Mouse (Mus musculus) myocyte (in vitro differentiated cells): ENCODE measurements at regions not wholly inside any gene's neighbourhood (a gene's known extent, or its start where the extent isn't known, plus 50 kb on each side); places are given as distances from the start of the nearest gene placed in this dataset.
"Not testable (repeated sequence)": the region's sequence is repeated elsewhere in the genome, so short reads cannot be mapped to it uniquely, and the experiment has no call there.

Experiments used
- H3K27me3 ChIP-seq: one replicate; pipeline ENCODE4 v1.6.1; 2011; ENCODE audit not compliant: control insufficient read depth, insufficient read depth, insufficient read length
- H3K36me3 ChIP-seq: one replicate; pipeline ENCODE4 v1.6.1; 2011; ENCODE audit not compliant: control insufficient read depth, insufficient read depth
- H3K4me2 ChIP-seq: one replicate; pipeline ENCODE4 v1.6.1; 2011; ENCODE audit warnings: low read depth, control low read depth
- H3K4me3 ChIP-seq: one replicate; pipeline ENCODE4 v1.5.1; 2011; ENCODE audit warnings: mild to moderate bottlenecking, control low read depth, moderate library complexity
- H3K79me2 ChIP-seq: one replicate; pipeline ENCODE4 v1.6.1; 2011; ENCODE audit not compliant: control insufficient read depth, insufficient read depth
- H3ac ChIP-seq: one replicate; pipeline ENCODE4 v1.6.1; 2011; ENCODE audit not compliant: control insufficient read depth, insufficient read length
- CEBPB ChIP-seq: IDR thresholded peaks from 2 replicates; pipeline ENCODE4 v1.6.1; 2011; ENCODE audit warnings: mild to moderate bottlenecking, moderate library complexity; ENCODE audit not compliant: poor library complexity, insufficient read depth, severe bottlenecking
- E2F4 ChIP-seq: IDR thresholded peaks from one replicate; pipeline ENCODE4 v1.6.1; 2011; ENCODE audit warnings: mild to moderate bottlenecking, control low read depth, moderate library complexity; ENCODE audit not compliant: insufficient read depth
- MAX ChIP-seq: IDR thresholded peaks from one replicate; pipeline ENCODE4 v1.6.1; 2011; ENCODE audit warnings: low read depth, mild to moderate bottlenecking, control low read depth
- MYOD1 ChIP-seq, 3 experiments: IDR thresholded peaks; one replicate each; pipeline ENCODE4 v1.6.1; 2011; ENCODE audit warnings: control low read depth in 2 of 3, low read depth in 2 of 3, mild to moderate bottlenecking in 2 of 3, moderate library complexity in 1 of 3; ENCODE audit not compliant: insufficient read length in 2 of 3, control insufficient read depth in 1 of 3
- MYOG ChIP-seq, 3 experiments: IDR thresholded peaks; one replicate each; pipeline ENCODE4 v1.6.1; 2011; ENCODE audit warnings: control low read depth in 2 of 3, low read depth in 2 of 3, mild to moderate bottlenecking in 2 of 3; ENCODE audit not compliant: insufficient read length in 2 of 3, control insufficient read depth in 1 of 3, insufficient read depth in 1 of 3
- POLR2A ChIP-seq: IDR thresholded peaks from one replicate; pipeline ENCODE4 v1.6.1; 2011; ENCODE audit warnings: low read depth, mild to moderate bottlenecking, control low read depth, moderate library complexity; ENCODE audit not compliant: insufficient read length
- POLR2AphosphoS2 ChIP-seq: IDR thresholded peaks from one replicate; pipeline ENCODE4 v1.6.1; 2011; ENCODE audit warnings: low read depth, control low read depth; ENCODE audit not compliant: insufficient read length
- REST ChIP-seq: IDR thresholded peaks from one replicate; pipeline ENCODE4 v1.6.1; 2011; ENCODE audit warnings: mild to moderate bottlenecking, control low read depth, moderate library complexity; ENCODE audit not compliant: insufficient read depth, insufficient read length
- SRF ChIP-seq: IDR thresholded peaks from one replicate; pipeline ENCODE4 v1.6.1; 2011; ENCODE audit warnings: low read depth; ENCODE audit not compliant: control insufficient read depth, insufficient read length
- TCF12 ChIP-seq: IDR thresholded peaks from one replicate; pipeline ENCODE4 v1.6.1; 2011; ENCODE audit warnings: mild to moderate bottlenecking, control low read depth; ENCODE audit not compliant: poor library complexity, insufficient read depth, severe bottlenecking
- TCF3 ChIP-seq: IDR thresholded peaks from one replicate; pipeline ENCODE4 v1.6.1; 2011; ENCODE audit warnings: low read depth, control low read depth; ENCODE audit not compliant: insufficient read length
- USF1 ChIP-seq: IDR thresholded peaks from one replicate; pipeline ENCODE4 v1.6.1; 2011; ENCODE audit warnings: low read depth, mild to moderate bottlenecking, control low read depth, moderate library complexity

DNA sequence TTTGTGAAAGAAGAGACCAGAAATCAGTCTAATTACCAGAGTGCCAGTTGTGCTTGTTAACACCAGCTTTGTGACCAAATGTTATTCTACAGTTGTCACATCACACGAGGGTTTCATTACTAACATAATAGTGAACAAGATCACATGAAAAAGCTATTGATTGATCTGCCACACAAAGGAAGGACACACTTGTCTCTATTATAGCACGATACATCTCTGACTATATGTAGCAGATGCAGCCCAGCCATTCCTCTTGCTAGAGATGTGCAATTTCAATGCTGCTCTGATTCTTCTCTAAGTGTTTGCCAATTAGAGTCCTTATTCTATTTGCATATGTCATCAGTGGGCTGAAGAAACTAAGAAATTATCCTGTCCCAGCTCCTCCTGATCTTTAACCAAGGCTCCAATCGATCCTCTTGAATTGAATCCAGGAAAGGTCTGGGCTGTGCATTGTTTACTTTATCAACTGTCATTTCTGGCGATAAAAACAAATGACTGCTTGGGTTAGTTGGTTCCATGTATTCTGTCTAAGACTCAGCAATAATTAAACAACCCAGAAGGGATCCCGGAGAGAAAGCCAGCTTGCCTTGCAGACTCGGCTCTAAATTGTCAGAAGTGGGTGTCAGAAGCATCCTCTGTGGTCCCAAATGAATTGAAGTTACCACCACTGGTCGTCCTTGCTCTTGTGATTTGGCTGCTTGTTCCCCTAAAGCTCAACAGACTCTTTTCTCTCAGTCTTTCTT lies 551.7 kb upstream of the Ptbp2 start:
- Histone ChIP-seq H3ac (no peak overlapping the region), H3K4me2 (no peak overlapping the region), H3K4me3 (no peak overlapping the region), H3K27me3 (no peaks in the 10 kb centered on the region), H3K36me3 (no peaks in the 10 kb centered on the region), H3K79me2 (no peaks in the 10 kb centered on the region)
- TF ChIP-seq E2F4 (no peak), MAX (no peak), TCF12 (no peak), TCF3 (no peak), MYOG (IDR thresholded peaks at IDR 0.05; ENCODE audit: control insufficient read depth in 1 of 3, insufficient read depth in 1 of 3, insufficient read length in 2 of 3, low read depth in 2 of 3) (no peak), REST (no peak), CEBPB (no peak), POLR2AphosphoS2 (no peak), MYOD1 (IDR thresholded peaks at IDR 0.05; ENCODE audit: control insufficient read depth in 1 of 3, insufficient read length in 2 of 3, low read depth in 2 of 3) (no peak), POLR2A (no peak), SRF (no peak)

DNA sequence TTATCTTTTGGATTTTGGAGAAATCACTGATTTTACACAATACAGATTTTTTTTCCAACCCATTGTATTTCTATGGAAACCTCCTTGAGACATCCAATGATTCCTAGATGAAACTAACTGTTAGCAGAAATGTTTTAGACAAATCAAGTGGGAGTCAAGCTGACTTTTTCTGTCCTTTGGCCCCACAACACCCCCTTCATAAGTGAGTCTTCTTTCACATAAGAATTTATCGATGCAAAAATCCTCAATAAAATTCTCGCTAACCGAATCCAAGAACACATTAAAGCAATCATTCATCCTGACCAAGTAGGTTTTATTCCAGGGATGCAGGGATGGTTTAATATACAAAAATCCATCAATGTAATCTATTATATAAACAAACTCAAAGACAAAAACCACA lies 522.8 kb upstream of the Ptbp2 start:
- H3K36me3 ChIP-seq, H3K79me2 ChIP-seq, H3K4me2 ChIP-seq, H3ac ChIP-seq, H3K4me3 ChIP-seq, H3K27me3 ChIP-seq: not testable (repeated sequence)

GRCm38 (mm10) chr3:120305608-120306007 lies 521.3 kb upstream of the Ptbp2 start:
- TF ChIP-seq CEBPB (no peak), TCF3 (no peak), E2F4 (no peak), POLR2AphosphoS2 (no peak), TCF12 (no peak), MAX (no peak), POLR2A (no peak), SRF (no peak), USF1 (no peak), MYOD1 (IDR thresholded peaks at IDR 0.05; ENCODE audit: control insufficient read depth in 1 of 3, insufficient read length in 2 of 3, low read depth in 2 of 3) (no peak)
- no peaks in the 10 kb centered on the region for H3K27me3 ChIP-seq

More at GRCm38 (mm10) chr3:120305608-120306007, 521.3 kb upstream of the Ptbp2 start:
- Histone ChIP-seq H3K4me2 (no peak overlapping the region), H3K79me2 (no peaks in the 10 kb centered on the region), H3ac (no peak overlapping the region), H3K36me3 (no peaks in the 10 kb centered on the region), H3K4me3 (no peak overlapping the region)
